Mouse (Mus musculus) hindbrain, embryonic 12.5 days (tissue): ENCODE data around the gene Orai3. TPM values are rescaled to one million over a fixed set of nuclear protein-coding genes. Genes with fewer than 3 reads are reported as not detected.
"Not testable (repeated sequence)": the region's sequence is repeated elsewhere in the genome, so short reads cannot be mapped to it uniquely, and the experiment has no call there.

Experiments
- ATAC-seq: fragments of 200-750 bp; cut with Nextera tagmentation; 2 replicates; pipeline ENCODE4 v1.8.0; 2017; ENCODE audit warnings: moderate TSS enrichment; ENCODE audit not compliant: low FRiP score
- H3K27ac ChIP-seq: fragments of 300-500 bp; sonication (generic); 2 replicates; pipeline ENCODE4 v1.5.1; 2016; ENCODE audit warnings: mild to moderate bottlenecking
- H3K27me3 ChIP-seq: fragments of 300-500 bp; sonication (generic); 2 replicates; pipeline ENCODE4 v1.6.1; 2016; ENCODE audit warnings: mild to moderate bottlenecking
- H3K36me3 ChIP-seq: fragments of 300-500 bp; sonication (generic); 2 replicates; pipeline ENCODE4 v1.6.1; 2016; ENCODE audit warnings: mild to moderate bottlenecking
- H3K4me1 ChIP-seq: fragments of 300-500 bp; sonication (generic); 2 replicates; pipeline ENCODE4 v1.6.1; 2016
- H3K4me2 ChIP-seq: fragments of 300-500 bp; sonication (generic); replicated peaks from 2 replicates; pipeline ENCODE4 v1.6.1; 2016; ENCODE audit warnings: mild to moderate bottlenecking
- H3K4me3 ChIP-seq: fragments of 300-500 bp; sonication (generic); 2 replicates; pipeline ENCODE4 v1.5.1; 2016; ENCODE audit warnings: mild to moderate bottlenecking
- H3K9ac ChIP-seq: fragments of 300-500 bp; sonication (generic); 2 replicates; pipeline ENCODE4 v1.6.1; 2016; ENCODE audit warnings: mild to moderate bottlenecking, moderate library complexity
- H3K9me3 ChIP-seq: fragments of 300-500 bp; sonication (generic); replicated peaks from 2 replicates; pipeline ENCODE4 v1.6.1; 2016; ENCODE audit warnings: mild to moderate bottlenecking
- WGBS: fragments of 180-500 bp; shearing (Covaris S2); methylation state at CpG from one replicate; pipeline ENCODE4 v1.1.7; 2016; 5-methylcytosine and 5-hydroxymethylcytosine counted together
- polyA plus RNA-seq: library from polyadenylated mRNA; unstranded; fragments of >200 nt; fragmentation: Nextera tagmentation; extraction: Ambion mirVana; gene quantifications from 2 replicates; pipeline ENCODE4 v1.2.1, GENCODE M21; 2016

Orai3 gene
- polyA plus RNA-seq, 1 experiment from 2014 or later, result 10.0 TPM

DNA sequence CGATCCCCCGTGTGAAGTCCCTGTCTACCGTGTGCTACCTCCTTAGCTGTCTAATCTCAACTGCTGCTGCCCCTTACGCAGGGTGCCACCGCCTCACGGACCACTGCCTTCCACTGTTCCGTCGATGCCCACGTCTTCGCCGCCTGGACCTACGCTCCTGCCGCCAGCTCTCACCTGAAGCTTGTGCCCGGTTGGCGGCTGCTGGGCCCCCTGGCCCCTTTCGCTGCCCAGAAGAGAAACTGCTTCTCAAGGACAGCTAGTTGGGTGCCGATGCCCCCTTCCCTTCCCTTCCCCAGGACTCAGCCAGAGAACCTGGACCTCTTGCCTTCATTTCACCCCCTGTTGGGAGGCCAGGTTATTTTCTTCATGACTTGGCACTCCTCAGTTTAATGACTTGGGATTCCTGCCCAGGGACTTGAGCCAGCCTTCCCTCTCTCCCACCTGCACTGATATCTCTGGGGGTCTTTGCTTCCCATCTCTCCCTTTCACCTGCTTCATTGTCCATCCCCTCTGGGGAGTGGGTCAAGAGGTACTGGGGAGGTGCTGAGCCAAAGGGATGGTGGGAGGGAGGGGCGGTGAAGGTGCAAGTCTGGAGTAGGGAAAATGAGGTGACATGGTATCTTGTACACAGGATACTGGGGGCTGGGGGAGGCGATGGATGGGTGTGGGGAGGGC, 1.8 kb upstream of the Orai3 start:
- peaks cover 53% of the 10 kb centered on the region for H3K36me3 ChIP-seq
- H3K9me3 ChIP-seq, result no peaks in the 10 kb centered on the region
- WGBS, result 95% methylated on average over 19 of the region's 19 CpGs
- H3K4me3 ChIP-seq, result no peak overlapping the region
- H3K4me2 ChIP-seq, result no peak overlapping the region
- ATAC-seq, result no peak
- H3K9ac ChIP-seq, result no peak overlapping the region
- H3K27me3 ChIP-seq, result no peaks in the 10 kb centered on the region
- H3K4me1 ChIP-seq, result peaks cover 30% of the 10 kb centered on the region
- H3K27ac ChIP-seq, result peak overlapping the region; percentile 60; the same call in 1 of the 2 replicates

DNA sequence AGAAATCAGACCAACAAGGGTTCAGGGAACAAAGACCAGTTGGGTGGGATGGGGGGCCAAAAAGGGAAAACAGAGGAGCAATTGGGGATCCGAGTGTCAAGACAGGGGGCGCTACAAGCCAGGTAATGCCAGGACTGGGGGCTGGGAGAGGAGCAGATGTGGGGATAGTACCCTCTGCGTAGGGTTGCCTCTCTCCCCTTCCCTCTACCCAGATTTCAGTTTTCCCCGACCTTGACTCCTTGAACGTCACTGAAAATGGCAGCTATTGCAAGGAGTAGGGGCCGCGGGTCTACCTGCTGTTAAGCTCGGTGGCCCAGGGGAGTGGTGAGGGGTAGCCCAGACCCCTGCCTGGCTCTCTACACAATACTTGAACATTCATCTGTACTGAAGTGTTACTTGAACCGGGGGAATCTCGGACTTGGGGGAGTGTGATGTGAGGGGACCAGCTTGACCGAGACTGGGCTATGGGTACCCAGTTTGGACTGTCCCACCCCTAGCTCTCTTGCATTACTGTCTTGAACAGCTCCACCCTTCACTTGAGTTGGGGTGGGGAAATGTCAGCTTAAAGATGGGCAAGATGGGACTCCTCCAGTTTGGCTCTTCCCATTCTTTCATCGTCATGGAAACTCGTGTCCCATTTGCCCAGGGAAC, 1.1 kb upstream of the Orai3 start:
- no peaks in the 10 kb centered on the region for H3K9me3 ChIP-seq
- H3K4me1 ChIP-seq, result peaks cover 30% of the 10 kb centered on the region
- H3K4me3 ChIP-seq, result no peak overlapping the region
- H3K27me3 ChIP-seq, result no peaks in the 10 kb centered on the region
- peak overlapping the region; percentile 60 for H3K27ac ChIP-seq
- 46% methylated on average over 12 of the region's 13 CpGs for WGBS
- H3K9ac ChIP-seq, result no peak overlapping the region
- peaks cover 48% of the 10 kb centered on the region for H3K36me3 ChIP-seq
- H3K4me2 ChIP-seq, result no peak overlapping the region
- ATAC-seq, result no peak

DNA sequence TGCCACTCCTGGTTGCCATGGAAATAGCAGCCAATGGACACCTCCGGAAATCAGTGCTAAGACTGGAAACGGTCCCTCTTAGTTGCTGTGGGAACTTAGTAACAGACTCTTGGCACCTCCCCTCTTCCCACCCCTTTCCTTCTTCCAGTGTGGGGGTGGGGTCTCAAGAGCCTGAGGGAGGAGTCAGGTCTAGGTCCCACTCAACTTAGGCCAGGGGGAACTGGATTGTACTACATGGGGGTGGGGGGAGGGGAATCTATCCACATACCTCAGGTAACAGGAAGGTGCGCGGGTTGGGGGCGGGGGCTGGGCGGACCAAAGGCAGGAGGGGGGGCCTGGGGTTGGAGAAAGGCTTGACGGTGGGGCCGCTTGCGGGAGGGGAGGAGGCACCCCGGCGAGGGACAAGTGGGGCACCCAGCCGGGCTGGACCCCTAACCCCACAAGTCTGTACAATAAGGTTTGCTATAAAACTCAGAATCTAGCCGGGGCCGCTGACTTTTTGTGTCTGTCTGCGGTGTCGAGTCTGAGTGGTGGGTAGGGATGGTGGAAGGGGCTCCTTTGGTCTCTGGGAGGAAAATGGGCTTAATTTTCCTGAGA, 520 bp upstream of the Orai3 start:
- WGBS, result 2% methylated on average over 16 of the region's 16 CpGs

DNA sequence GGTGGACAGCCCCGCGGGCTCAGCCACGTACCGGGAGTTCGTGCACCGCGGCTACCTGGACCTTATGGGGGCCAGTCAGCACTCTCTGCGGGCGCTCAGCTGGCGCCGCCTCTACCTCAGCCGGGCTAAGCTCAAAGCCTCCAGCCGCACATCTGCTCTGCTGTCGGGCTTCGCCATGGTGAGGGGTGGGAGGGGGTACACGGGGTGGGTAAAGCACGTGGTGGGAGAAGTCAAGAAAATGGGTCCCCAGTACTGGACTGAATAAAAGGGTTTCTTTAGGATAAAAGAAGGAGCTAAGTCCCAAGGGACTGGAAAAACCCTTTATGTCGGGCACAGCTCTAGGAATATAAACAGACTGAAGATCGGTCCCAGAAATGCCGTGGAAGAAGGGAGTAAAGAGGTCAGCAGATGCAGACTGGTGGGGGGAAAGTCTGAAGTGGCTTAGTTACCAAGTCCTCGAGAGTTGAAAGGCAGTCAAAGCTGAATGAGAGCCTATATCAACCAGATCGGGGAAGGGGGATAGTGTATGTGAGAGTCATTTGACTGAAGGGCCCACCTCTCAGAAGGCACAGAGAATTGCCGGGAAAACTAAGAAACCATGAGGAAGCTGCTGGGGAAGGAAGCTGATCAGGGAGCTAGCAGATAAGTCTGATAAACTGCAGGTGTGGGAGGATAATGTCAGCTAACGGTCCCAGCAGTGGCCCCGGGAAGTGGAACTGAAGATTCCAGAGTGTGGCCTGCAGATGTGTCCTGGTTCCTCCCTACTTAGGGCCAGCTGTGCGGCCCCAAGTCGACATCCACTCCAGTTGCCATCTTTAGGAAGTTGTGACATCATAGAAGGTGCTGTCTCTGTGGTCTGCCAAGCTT, 657 bp downstream of the Orai3 start:
- Histone ChIP-seq H3K4me2 (peak overlapping the region; percentile 80), H3K27ac (peak overlapping the region; percentile 77), H3K36me3 (peaks cover 31% of the 10 kb centered on the region), H3K9ac (peak overlapping the region; percentile 74), H3K27me3 (no peaks in the 10 kb centered on the region), H3K9me3 (no peaks in the 10 kb centered on the region), H3K4me1 (peaks cover 30% of the 10 kb centered on the region), H3K4me3 (peak overlapping the region; percentile 51)
- 4% methylated on average over 27 of the region's 27 CpGs for WGBS
- peak; percentile 33 for ATAC-seq

More for the DNA sequence above, 520 bp upstream of the Orai3 start:
- peak; percentile 79 for ATAC-seq
- no peaks in the 10 kb centered on the region for H3K27me3 ChIP-seq
- peak overlapping the region; percentile 74 for H3K9ac ChIP-seq
- peak overlapping the region; percentile 51 for H3K4me3 ChIP-seq
- H3K4me2 ChIP-seq, result peak overlapping the region; percentile 80
- no peaks in the 10 kb centered on the region for H3K9me3 ChIP-seq
- H3K4me1 ChIP-seq, result peaks cover 30% of the 10 kb centered on the region
- H3K36me3 ChIP-seq, result peaks cover 42% of the 10 kb centered on the region
- H3K27ac ChIP-seq, result peak overlapping the region; percentile 77

DNA sequence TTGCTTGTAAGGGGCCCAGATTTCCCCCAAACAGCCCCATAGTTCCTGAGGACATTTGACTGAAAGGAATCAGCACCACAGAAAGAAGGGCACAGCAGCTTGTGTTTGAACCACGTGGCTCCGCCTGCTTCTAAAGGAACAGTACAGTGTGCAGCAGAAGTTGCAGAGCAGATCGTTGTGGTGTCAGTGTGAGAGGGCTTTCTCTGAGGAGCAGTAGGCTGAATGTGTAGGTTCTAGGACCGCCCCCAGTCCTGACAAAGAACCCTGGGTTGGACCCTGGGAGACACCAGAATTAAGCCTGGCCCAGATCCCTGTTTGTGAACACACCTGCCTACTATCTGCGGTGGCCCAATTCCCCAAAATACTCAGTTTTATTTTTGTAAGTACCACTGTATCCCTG, 1.6 kb downstream of the Orai3 start:
- Histone ChIP-seq H3K4me3 (no peak overlapping the region), H3K9me3 (no peaks in the 10 kb centered on the region), H3K9ac (no peak overlapping the region), H3K4me1 (peaks cover 30% of the 10 kb centered on the region), H3K27ac (no peak overlapping the region), H3K36me3 (peaks cover 23% of the 10 kb centered on the region), H3K27me3 (no peaks in the 10 kb centered on the region), H3K4me2 (no peak overlapping the region)
- 73% methylated on average over 5 of the region's 5 CpGs for WGBS
- ATAC-seq, result no peak

DNA sequence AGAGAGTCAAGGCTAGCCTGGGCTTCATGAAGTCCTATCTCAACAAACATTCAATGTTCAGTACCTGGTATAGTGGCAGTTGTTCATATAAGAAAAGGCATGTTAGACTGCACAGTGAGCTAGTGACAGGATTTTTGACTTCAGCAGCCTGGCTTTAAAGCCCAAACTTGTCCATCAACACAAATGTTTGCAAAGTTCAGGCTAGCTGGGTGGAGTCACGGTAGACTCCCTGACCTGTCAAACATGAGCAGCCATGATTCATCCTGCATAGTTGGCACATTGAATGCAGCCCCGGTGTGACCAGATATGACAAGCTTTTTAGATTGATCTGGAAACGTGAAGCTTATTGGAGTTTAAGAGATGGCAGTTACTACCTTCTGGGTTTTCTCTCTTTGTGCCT, 2.5 kb downstream of the Orai3 start:
- Histone ChIP-seq H3K4me1 (peaks cover 30% of the 10 kb centered on the region), H3K9me3 (no peaks in the 10 kb centered on the region), H3K4me3 (no peak overlapping the region), H3K27me3 (no peaks in the 10 kb centered on the region), H3K27ac (no peak overlapping the region), H3K36me3 (peaks cover 15% of the 10 kb centered on the region), H3K9ac (no peak overlapping the region), H3K4me2 (no peak overlapping the region)
- 84% methylated on average over 3 of the region's 3 CpGs for WGBS
- no peak for ATAC-seq

DNA sequence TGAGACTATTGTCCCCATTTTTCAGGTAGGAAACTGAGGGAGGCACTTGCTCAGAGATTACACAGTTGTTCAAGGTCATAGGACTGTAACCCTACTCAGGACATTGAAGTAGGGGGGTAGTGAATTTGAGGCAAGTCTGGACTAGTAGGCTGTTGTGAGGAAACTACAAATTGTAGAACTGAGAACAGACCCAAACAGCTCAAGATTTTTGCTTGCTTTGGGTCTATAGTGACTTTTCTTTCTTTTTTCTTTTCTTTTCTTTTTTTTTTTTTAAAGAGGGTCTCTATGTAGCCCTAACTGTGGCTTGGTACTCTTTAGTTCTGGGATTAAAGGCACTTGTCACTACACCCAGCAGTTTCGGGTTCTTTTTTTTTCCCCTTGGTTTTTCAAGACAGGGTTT, 2.9 kb downstream of the Orai3 start:
- Histone ChIP-seq H3K4me3 (no peak overlapping the region), H3K27ac (no peak overlapping the region), H3K9me3 (no peaks in the 10 kb centered on the region), H3K4me2 (no peak overlapping the region), H3K9ac (no peak overlapping the region), H3K36me3 (peaks cover 10% of the 10 kb centered on the region), H3K4me1 (peaks cover 30% of the 10 kb centered on the region), H3K27me3 (no peaks in the 10 kb centered on the region)
- WGBS, result 93% methylated on average over 1 of the region's 1 CpGs
- ATAC-seq, result no peak

DNA sequence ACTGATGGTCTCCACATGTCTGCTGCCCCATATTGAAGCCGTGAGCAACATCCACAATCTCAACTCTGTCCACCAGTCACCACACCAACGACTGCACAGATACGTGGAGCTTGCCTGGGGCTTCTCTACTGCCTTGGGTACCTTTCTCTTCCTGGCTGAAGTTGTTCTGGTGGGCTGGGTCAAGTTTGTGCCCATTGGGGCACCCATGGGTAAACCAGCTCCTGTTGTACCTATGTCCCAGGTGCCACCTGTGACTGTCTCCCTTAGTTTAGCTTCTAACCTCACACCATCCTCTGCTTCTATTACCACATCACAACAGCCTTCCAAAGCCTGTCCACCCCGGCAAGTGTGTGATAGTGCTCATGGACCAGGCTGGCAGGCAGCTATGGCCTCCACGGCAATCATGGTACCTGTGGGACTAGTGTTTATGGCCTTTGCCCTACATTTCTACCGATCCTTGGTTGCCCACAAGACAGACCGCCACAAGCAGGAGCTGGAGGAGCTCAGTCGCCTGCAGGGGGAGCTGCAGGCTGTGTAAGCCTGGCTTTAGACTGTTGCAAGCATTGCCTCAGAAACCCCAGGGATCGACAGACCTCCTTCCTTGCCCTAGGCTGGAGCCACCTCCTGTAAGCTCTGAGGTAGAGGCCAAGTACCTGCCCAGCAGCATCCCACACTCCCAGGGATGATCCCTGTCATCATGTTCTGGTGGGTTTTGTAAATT, 4.2 kb downstream of the Orai3 start:
- Histone ChIP-seq H3K4me1 (peaks cover 31% of the 10 kb centered on the region), H3K27ac (0 out of 2 replicates have a peak overlapping the region, but pooled peaks have one; percentile 7)

DNA sequence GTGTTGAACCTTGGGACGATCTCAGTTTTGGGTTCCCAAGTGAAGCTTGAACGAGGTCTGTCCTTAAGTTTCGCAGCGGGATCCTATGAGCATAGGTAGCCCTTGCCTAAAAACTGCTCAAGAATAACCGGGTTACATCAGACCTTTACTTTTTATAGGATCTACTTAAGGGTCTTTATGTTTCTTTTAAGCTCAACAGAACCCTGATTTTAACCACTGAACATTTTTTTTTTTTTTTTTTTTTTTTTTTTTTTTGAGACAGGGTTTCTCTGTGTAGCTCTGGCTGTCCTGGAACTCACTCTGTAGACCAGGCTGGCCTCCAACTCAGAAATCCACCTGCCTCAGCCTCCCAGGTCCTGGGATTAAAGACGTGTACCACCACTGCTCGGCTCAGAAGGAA, 6.2 kb downstream of the Orai3 start:
- WGBS, result 72% methylated on average over 7 of the region's 7 CpGs
- H3K9me3 ChIP-seq, result not testable (repeated sequence)

More for the DNA sequence above, 4.2 kb downstream of the Orai3 start:
- Histone ChIP-seq H3K4me3 (peak overlapping the region; percentile 6; the same call in 1 of the 2 replicates), H3K4me2 (no peak overlapping the region), H3K9ac (0 out of 2 replicates have a peak overlapping the region, but pooled peaks have one; percentile 15), H3K27me3 (no peaks in the 10 kb centered on the region), H3K9me3 (no peaks in the 10 kb centered on the region), H3K36me3 (no peaks in the 10 kb centered on the region)
- 42% methylated on average over 9 of the region's 9 CpGs for WGBS
- no peak for ATAC-seq

DNA sequence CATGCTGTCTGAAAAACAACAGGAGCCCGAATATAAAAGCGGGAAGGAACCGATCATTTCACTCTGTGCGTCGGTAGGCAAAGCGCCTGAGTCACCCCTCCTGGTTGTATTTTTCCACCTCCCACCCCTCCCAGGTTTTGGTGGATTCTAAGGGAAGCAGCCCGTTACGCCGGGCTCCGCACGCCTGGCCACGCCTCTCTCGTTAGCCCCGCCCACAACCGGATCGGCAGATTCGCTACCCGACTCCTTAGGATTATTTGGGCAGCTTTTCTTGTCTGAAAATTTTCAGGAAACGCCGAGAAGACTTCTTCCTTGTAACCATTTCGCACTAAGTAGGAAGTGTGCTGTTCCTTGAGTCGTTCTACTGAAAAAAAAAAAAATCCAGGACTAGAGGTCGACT, 6.8 kb downstream of the Orai3 start, which contains the start of gene Setd1a:
Gene Setd1a, plus strand, starts transcription at position 245 of the 400 bp plus-strand sequence.
- WGBS, result under 1% methylated on average over 23 of the region's 23 CpGs

More for the DNA sequence above, 6.2 kb downstream of the Orai3 start:
- peak overlapping the region; percentile 95 for H3K9ac ChIP-seq
- peaks cover 11% of the 10 kb centered on the region for H3K4me1 ChIP-seq
- H3K36me3 ChIP-seq, result peaks cover 15% of the 10 kb centered on the region
- not testable (repeated sequence) for ATAC-seq, H3K27me3 ChIP-seq
- peak overlapping the region; percentile 94 for H3K4me3 ChIP-seq
- H3K4me2 ChIP-seq, result peak overlapping the region; percentile 85
- H3K27ac ChIP-seq, result peak overlapping the region; percentile 92; the same call in 1 of the 2 replicates

DNA sequence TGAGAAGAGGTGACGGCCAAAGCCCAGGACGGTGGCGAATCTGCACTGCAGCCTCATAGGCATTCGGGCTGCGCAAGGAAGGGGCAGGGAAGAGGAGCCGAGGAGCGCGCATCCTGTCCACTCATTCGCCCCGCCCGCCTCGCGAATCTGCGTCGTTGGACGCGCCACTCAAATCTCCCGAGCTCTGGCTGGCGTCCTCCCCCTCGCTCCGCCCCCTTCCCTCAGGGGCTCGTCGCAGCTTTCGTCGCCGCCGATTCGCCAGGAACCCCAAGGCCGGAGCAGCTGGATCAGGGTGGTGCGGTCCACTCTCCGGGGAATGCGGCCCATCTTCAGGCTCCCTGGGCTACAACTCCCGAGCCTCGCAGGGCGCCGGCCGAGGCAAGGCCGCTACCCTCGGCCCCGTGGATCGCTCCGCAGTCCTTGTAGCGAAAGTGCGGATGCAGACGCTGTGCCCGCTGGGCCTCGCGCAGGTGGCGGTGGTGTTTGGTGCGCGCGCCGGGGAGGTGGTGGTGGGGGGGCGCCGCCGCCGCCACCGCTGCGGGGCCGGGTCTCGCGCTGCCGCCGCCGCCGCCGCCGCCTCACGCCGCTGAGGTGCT, 7.4 kb downstream of the Orai3 start:
- WGBS, result under 1% methylated on average over 69 of the region's 70 CpGs
- H3K9me3 ChIP-seq, result no peaks in the 10 kb centered on the region
- peaks cover 26% of the 10 kb centered on the region for H3K36me3 ChIP-seq
- peak overlapping the region; percentile 94 for H3K4me3 ChIP-seq
- peak; percentile 91 for ATAC-seq
- peaks cover 11% of the 10 kb centered on the region for H3K4me1 ChIP-seq
- H3K27ac ChIP-seq, result peak overlapping the region; percentile 92
- peak overlapping the region; percentile 95 for H3K9ac ChIP-seq
- H3K27me3 ChIP-seq, result no peaks in the 10 kb centered on the region
- peak overlapping the region; percentile 85 for H3K4me2 ChIP-seq

More for the DNA sequence above, 6.8 kb downstream of the Orai3 start, which contains the start of gene Setd1a:
- ATAC-seq, result peak; percentile 67
- peak within 1 kb of the TSS; percentile 94 for H3K4me3 ChIP-seq
- peaks cover 21% of the 10 kb centered on the region for H3K36me3 ChIP-seq
- no peaks in the 10 kb centered on the region for H3K9me3 ChIP-seq
- peak within 1 kb of the TSS; percentile 95 for H3K9ac ChIP-seq
- no peaks in the 10 kb centered on the region for H3K27me3 ChIP-seq
- H3K4me2 ChIP-seq, result peak within 1 kb of the TSS; percentile 85
- H3K4me1 ChIP-seq, result peaks cover 11% of the 10 kb centered on the region
- H3K27ac ChIP-seq, result peak within 1 kb of the TSS; percentile 92
